Mouse (Mus musculus) cortical plate, adult 2 months (tissue): ENCODE data around the gene Zfp820.

Experiments used
- CTCF ChIP-seq: fragments of 200-500 bp; IDR thresholded peaks from 2 replicates; pipeline ENCODE4 v1.5.1; 2011; ENCODE audit warnings: mild to moderate bottlenecking, control low read depth, low read length; ENCODE audit not compliant: insufficient read depth; ENCODE audit errors: extremely low read depth
- POLR2A ChIP-seq: fragments of 200-500 bp; IDR thresholded peaks from 2 replicates; pipeline ENCODE4 v1.6.1; 2011; ENCODE audit warnings: mild to moderate bottlenecking, low read length, control low read depth; ENCODE audit not compliant: insufficient read depth; ENCODE audit errors: extremely low read depth

DNA sequence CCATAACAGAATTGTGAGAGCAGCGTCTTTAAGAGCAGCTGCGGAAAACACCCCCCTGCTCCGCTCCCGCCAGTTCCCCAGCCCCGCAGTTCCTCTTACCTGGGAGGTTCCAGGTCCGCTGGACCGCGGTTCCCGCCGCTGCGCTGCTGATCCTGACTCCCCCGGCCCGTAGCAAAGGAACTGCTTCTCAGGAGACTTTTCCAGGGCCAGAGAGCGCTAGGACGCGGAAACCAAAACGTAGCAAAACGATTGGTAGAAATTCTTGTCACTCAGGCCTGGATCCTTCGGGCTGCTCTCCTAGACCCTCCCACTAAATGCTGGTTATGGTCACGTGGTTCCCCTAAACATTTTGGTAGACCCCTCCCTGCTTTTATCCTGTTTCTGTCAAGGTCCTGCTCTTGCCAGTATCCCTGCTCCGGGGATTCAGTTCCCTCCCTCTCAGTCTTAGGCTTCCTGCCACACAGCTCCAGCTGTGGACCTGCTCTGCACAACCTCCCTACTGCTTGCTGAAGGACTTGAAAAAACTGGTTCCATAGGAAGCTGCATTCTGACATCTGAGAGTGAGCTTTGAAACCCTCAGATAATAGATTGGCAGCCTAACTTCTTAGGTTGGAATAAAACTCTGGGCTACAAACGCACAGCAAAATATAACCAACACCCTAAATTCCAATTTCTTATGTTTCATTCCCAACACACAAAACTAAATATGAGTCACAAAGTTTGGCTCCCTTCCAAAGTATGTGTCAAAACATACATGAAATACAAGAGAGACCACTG lies at the start of gene Zfp820:
- TF ChIP-seq CTCF (no peak), POLR2A (no peak)
